Comparison of ENCODE assay signal across 15 mouse cellular contexts in genomic region chrX:11533871-11534270, GRCm38 (mm10).
DNase-seq lines count a peak whose midpoint lies in the region; ATAC-seq lines count a peak whose summit lies in the region.
"Had no signal": no experiment of that assay in that cellular context is flagged by ENCODE, and none has a peak within 500 bp of the region (broad histone marks: within the 10 kb centered on the region; RNA-seq: fewer than 3 reads in every experiment).

No protein-coding gene starts in this region.

- H3K9me3 ChIP-seq in hindbrain, embryonic 11.5 days (ENCODE audit: control insufficient read depth, low read length), result no peaks in the 10 kb centered on the region
- no peaks in the 10 kb centered on the region for H3K9me3 ChIP-seq in hindbrain, embryonic 12.5 days (replicated peaks)
- H3K9me3 ChIP-seq in forebrain, embryonic 11.5 days (ENCODE audit: control insufficient read depth, low read length), result no peaks in the 10 kb centered on the region
- no peaks in the 10 kb centered on the region for H3K9me3 ChIP-seq in midbrain, embryonic 13.5 days

- H3K4me2 ChIP-seq in hindbrain, embryonic 11.5 days (replicated peaks; ENCODE audit: low read depth, low read length), result no peak overlapping the region
- H3K4me2 ChIP-seq in hindbrain, embryonic 12.5 days (replicated peaks), result no peak overlapping the region
- H3K4me2 ChIP-seq in forebrain, embryonic 11.5 days (ENCODE audit: low read depth, low read length, severe bottlenecking), result no peak overlapping the region
- H3K4me2 ChIP-seq in midbrain, embryonic 13.5 days (replicated peaks), result no peak overlapping the region
- H3K4me2 ChIP-seq: heart, embryonic 11.5 days had no signal

- peaks cover 2% of the 10 kb centered on the region; the same call in 1 of the 2 replicates for H3K27me3 ChIP-seq in hindbrain, embryonic 11.5 days (ENCODE audit: control insufficient read depth, insufficient read depth, low read length)
- H3K27me3 ChIP-seq in hindbrain, embryonic 12.5 days, result peaks cover 26% of the 10 kb centered on the region
- 0 out of 2 replicates have a peak, but pooled peaks cover 7% of the 10 kb centered on the region for H3K27me3 ChIP-seq in forebrain, embryonic 11.5 days (ENCODE audit: control insufficient read depth, insufficient read depth, low read length)
- peaks cover 11% of the 10 kb centered on the region; the same call in 1 of the 2 replicates for H3K27me3 ChIP-seq in midbrain, embryonic 13.5 days

- no peak overlapping the region for H3K4me3 ChIP-seq in hindbrain, embryonic 11.5 days (ENCODE audit: low read depth, low read length)
- no peak overlapping the region for H3K4me3 ChIP-seq in hindbrain, embryonic 12.5 days
- H3K4me3 ChIP-seq in forebrain, embryonic 11.5 days (ENCODE audit: low read depth, low read length), result no peak overlapping the region
- H3K4me3 ChIP-seq in midbrain, embryonic 13.5 days (replicated peaks), result no peak overlapping the region

- no peak overlapping the region for H3K27ac ChIP-seq in hindbrain, embryonic 11.5 days (ENCODE audit: low read depth, low read length)
- no peak overlapping the region for H3K27ac ChIP-seq in hindbrain, embryonic 12.5 days
- peak overlapping the region; percentile 46 for H3K27ac ChIP-seq in forebrain, embryonic 11.5 days (ENCODE audit: low read depth, low read length)
- H3K27ac ChIP-seq in midbrain, embryonic 13.5 days, result no peak overlapping the region

- H3K4me1 ChIP-seq in hindbrain, embryonic 11.5 days (replicated peaks; ENCODE audit: control insufficient read depth, insufficient read depth, low read length), result no peaks in the 10 kb centered on the region
- no peaks in the 10 kb centered on the region for H3K4me1 ChIP-seq in hindbrain, embryonic 12.5 days
- H3K4me1 ChIP-seq in forebrain, embryonic 11.5 days (replicated peaks; ENCODE audit: control insufficient read depth, insufficient read depth, low read length), result no peaks in the 10 kb centered on the region; the same call in 1 of the 2 replicates
- no peaks in the 10 kb centered on the region for H3K4me1 ChIP-seq in midbrain, embryonic 13.5 days (replicated peaks)

- no peaks in the 10 kb centered on the region for H3K36me3 ChIP-seq in hindbrain, embryonic 11.5 days (ENCODE audit: control insufficient read depth, insufficient read depth, low read length)
- H3K36me3 ChIP-seq in hindbrain, embryonic 12.5 days, result no peaks in the 10 kb centered on the region
- H3K36me3 ChIP-seq in forebrain, embryonic 11.5 days (ENCODE audit: control insufficient read depth, insufficient read depth, low read length), result no peaks in the 10 kb centered on the region
- no peaks in the 10 kb centered on the region for H3K36me3 ChIP-seq in midbrain, embryonic 13.5 days

- peak; percentile 18 for DNase-seq in hindbrain, embryonic 11.5 days (ENCODE audit: low spot score)
- DNase-seq in brain, adult 2 months (ENCODE audit: low read depth, low spot score), result peak; percentile 55
- no peak for DNase-seq in forebrain, embryonic 11.5 days (ENCODE audit: low spot score)
- DNase-seq in adrenal gland, postnatal 10 days, result no peak
- no peak for DNase-seq in adrenal gland, adult 8-10 months
- no peak for DNase-seq in retina, postnatal 1 day
- DNase-seq: cerebellum, postnatal 10 days; gastrocnemius, postnatal 10 days; heart, postnatal 4 days; kidney, adult 2 months had no signal

- WGBS in hindbrain, embryonic 11.5 days, result 39% methylated on average over 8 of the region's 8 CpGs
- 50% methylated on average over 8 of the region's 8 CpGs for WGBS in hindbrain, embryonic 12.5 days
- 40% methylated on average over 8 of the region's 8 CpGs for WGBS in forebrain, embryonic 11.5 days
- WGBS in midbrain, embryonic 13.5 days, result 40% methylated on average over 8 of the region's 8 CpGs

- ATAC-seq in hindbrain, embryonic 11.5 days (ENCODE audit: low FRiP score), result 0 out of 2 replicates have a peak, but pooled peaks have one; percentile 47
- ATAC-seq in hindbrain, embryonic 12.5 days (ENCODE audit: low FRiP score), result no peak; the same call in 1 of the 2 replicates
- peak; percentile 83 for ATAC-seq in forebrain, embryonic 11.5 days (replicated peaks; ENCODE audit: low FRiP score)
- ATAC-seq in midbrain, embryonic 13.5 days, result 0 out of 2 replicates have a peak, but pooled peaks have one; percentile 45
- ATAC-seq: activated CD4-positive, CD25-positive, alpha-beta regulatory T cell, adult 4 months; lung, postnatal 0 days had no signal

- H3K9ac ChIP-seq in hindbrain, embryonic 11.5 days (ENCODE audit: low read depth, low read length), result no peak overlapping the region
- no peak overlapping the region for H3K9ac ChIP-seq in hindbrain, embryonic 12.5 days
- H3K9ac ChIP-seq in forebrain, embryonic 11.5 days (ENCODE audit: low read length), result no peak overlapping the region
- no peak overlapping the region for H3K9ac ChIP-seq in midbrain, embryonic 13.5 days (replicated peaks)

Comparison
In these comparisons a context has a peak if more than half of its experiments do, and no peak if none do; other contexts are left out.
1. DNase-seq: peak in hindbrain, embryonic 11.5 days (single experiment) and brain, adult 2 months (single experiment); none in forebrain, embryonic 11.5 days (single experiment), adrenal gland, postnatal 10 days (single experiment), adrenal gland, adult 8-10 months (single experiment) and retina, postnatal 1 day (single experiment).